Mouse (Mus musculus): ENCODE data around the gene Nit2. TPM values are rescaled to one million over a fixed set of nuclear protein-coding genes. Genes with fewer than 3 reads are reported as not detected.

Nit2 gene
- total and polyA plus RNA-seq, 2 experiments from 2014 or later, result 40.3 to 54.1 TPM

DNA sequence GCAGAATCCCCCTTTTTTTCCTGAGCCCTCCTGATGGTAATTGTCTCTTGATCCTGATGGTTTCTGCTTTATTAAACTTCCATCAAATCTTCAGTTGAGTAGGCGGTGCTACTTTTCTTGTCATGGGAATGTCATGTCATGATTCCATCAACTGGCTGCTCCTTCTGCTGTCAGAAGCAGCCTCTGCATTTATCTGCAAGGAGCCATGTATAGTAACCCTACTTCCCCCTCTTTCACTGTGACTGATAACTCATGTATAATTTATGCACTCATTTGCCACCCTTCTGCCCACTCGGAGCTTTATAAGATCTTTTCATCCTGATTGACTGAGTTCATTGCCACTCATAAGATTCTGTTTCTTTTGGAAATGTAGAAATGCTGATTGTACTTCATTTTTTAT lies 49.6 kb downstream of the Nit2 start:
- Histone ChIP-seq H3K36me3 (replicated peaks; ENCODE audit: control insufficient read depth, insufficient read depth, low read length) (no peaks in the 10 kb centered on the region), H3K27me3 (ENCODE audit: control insufficient read depth, insufficient read depth, low read length) (no peaks in the 10 kb centered on the region), H3K4me1 (ENCODE audit: control insufficient read depth, insufficient read depth) (peaks cover under 1% of the 10 kb centered on the region), H3K4me2 (ENCODE audit: low read depth, low read length) (no peak overlapping the region), H3K9ac (replicated peaks; ENCODE audit: low read depth, low read length) (no peak overlapping the region), H3K27ac (ENCODE audit: low read depth) (no peak overlapping the region), H3K4me3 (ENCODE audit: low read depth, low read length) (no peak overlapping the region), H3K9me3 (replicated peaks; ENCODE audit: control insufficient read depth, low read length) (no peaks in the 10 kb centered on the region)
- no peak for DNase-seq (ENCODE audit: low spot score)
- WGBS, result 60% methylated on average over 2 of the region's 2 CpGs
- no peak for TF ChIP-seq CTCF (IDR thresholded peaks at IDR 0.05; ENCODE audit: low read depth)
- no peak for TF ChIP-seq EP300 (IDR thresholded peaks at IDR 0.05; ENCODE audit: low read depth)
- ATAC-seq (ENCODE audit: insufficient read depth, low read depth), result no peak

GRCm38 (mm10) chr16:57116066-57116465 lies 51.1 kb downstream of the Nit2 start:
- Histone ChIP-seq H3K9ac (replicated peaks; ENCODE audit: low read depth, low read length) (no peak overlapping the region), H3K36me3 (replicated peaks; ENCODE audit: control insufficient read depth, insufficient read depth, low read length) (no peaks in the 10 kb centered on the region), H3K27ac (ENCODE audit: low read depth) (no peak overlapping the region), H3K4me2 (ENCODE audit: low read depth, low read length) (no peak overlapping the region), H3K27me3 (ENCODE audit: control insufficient read depth, insufficient read depth, low read length) (no peaks in the 10 kb centered on the region), H3K4me3 (ENCODE audit: low read depth, low read length) (no peak overlapping the region), H3K4me1 (ENCODE audit: control insufficient read depth, insufficient read depth) (no peaks in the 10 kb centered on the region), H3K9me3 (replicated peaks; ENCODE audit: control insufficient read depth, low read length) (no peaks in the 10 kb centered on the region)
- no peak for ATAC-seq (ENCODE audit: insufficient read depth, low read depth)
- no peak for DNase-seq (ENCODE audit: low spot score)
- TF ChIP-seq EP300 (IDR thresholded peaks at IDR 0.05; ENCODE audit: low read depth) (no peak), CTCF (IDR thresholded peaks at IDR 0.05; ENCODE audit: low read depth) (peak; percentile 61)

Other genes with a start within 250 kb of the Nit2 start
- not detected in 2 replicates for gene Lnp1, start 239.3 kb downstream of the Nit2 start, total RNA-seq (2014; rRNA removed; ENCODE audit: low replicate concordance)
- gene Lnp1, start 239.3 kb downstream of the Nit2 start, polyA plus RNA-seq (2015; fragmentation: Nextera tagmentation; extraction: Ambion mirVana), result 0.25 TPM in 1 of 2 replicates, not detected in the other
- not detected in 2 replicates for gene Tmem45a2, start 96.0 kb downstream of the Nit2 start, total RNA-seq (2014; rRNA removed; ENCODE audit: low replicate concordance)
- 0.29 and 0.30 TPM in 2 replicates for gene Tmem45a2, start 96.0 kb downstream of the Nit2 start, polyA plus RNA-seq (2015; fragmentation: Nextera tagmentation; extraction: Ambion mirVana)
- 53.5 and 56.8 TPM in 2 replicates for gene Tomm70a, start 45.6 kb downstream of the Nit2 start, total RNA-seq (2014; rRNA removed; ENCODE audit: low replicate concordance)
- 29.7 and 35.7 TPM in 2 replicates for gene Tomm70a, start 45.6 kb downstream of the Nit2 start, polyA plus RNA-seq (2015; fragmentation: Nextera tagmentation; extraction: Ambion mirVana)
- 19.3 and 40.9 TPM in 2 replicates for gene Tbc1d23, start 64.2 kb upstream of the Nit2 start, total RNA-seq (2014; rRNA removed; ENCODE audit: low replicate concordance)
- 13.4 and 13.6 TPM in 2 replicates for gene Tbc1d23, start 64.2 kb upstream of the Nit2 start, polyA plus RNA-seq (2015; fragmentation: Nextera tagmentation; extraction: Ambion mirVana)
- not detected in 2 replicates for gene Tmem30c, start 125.5 kb upstream of the Nit2 start, total RNA-seq (2014; rRNA removed; ENCODE audit: low replicate concordance)
- 0.04 TPM in 1 of 2 replicates, not detected in the other for gene Tmem30c, start 125.5 kb upstream of the Nit2 start, polyA plus RNA-seq (2015; fragmentation: Nextera tagmentation; extraction: Ambion mirVana)
- gene Filip1l, start 185.8 kb upstream of the Nit2 start, total RNA-seq (2014; rRNA removed; ENCODE audit: low replicate concordance), result 14.1 and 18.2 TPM in 2 replicates
- gene Filip1l, start 185.8 kb upstream of the Nit2 start, polyA plus RNA-seq (2015; fragmentation: Nextera tagmentation; extraction: Ambion mirVana), result 23.8 and 26.0 TPM in 2 replicates

Data from heart, postnatal 0 days (tissue).